Mouse (Mus musculus): ENCODE results near the gene Lrrc8c.
"Not testable (repeated sequence)": the region's sequence is repeated elsewhere in the genome, so short reads cannot be mapped to it uniquely, and the experiment has no call there.

Lrrc8c gene

DNA sequence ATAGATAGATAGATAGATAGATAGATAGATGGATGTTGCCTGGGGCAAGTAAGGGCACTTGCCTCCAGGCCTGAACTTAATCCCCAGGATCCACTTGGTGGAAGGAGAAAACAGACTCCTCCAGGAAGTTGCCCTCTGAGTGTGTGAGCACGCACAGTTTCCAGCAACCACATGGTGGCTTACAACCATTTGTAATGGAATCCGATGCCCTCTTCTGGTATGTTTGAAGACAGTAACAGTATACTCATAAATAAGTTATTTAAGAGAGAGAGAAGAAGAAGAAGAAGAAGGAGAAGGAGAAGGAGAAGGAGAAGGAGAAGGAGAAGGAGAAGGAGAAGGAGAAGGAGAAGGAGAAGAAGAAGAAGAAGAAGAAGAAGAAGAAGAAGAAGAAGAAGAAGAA is 119.1 kb downstream of the Lrrc8c start:
- DNase-seq (ENCODE audit: low read depth, low spot score), result not testable (repeated sequence)

DNA sequence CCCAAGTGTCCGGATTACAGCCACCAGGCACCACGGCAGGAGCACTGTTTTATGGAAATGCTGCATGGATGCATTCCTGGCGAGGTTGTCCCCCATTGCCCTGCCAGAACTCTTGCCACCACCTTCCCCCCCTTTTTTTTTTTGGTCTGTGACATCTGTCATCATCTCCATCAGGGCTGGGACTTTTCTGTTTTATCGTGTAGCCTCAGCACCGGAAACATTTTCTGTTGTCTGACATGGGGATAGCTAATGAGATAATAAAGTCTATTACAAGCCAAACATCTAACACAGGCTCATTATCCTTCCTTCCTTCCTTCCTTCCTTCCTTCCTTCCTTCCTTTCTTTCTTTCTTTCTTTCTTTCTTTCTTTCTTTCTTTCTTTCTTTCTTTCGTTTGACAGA is 119.7 kb downstream of the Lrrc8c start:
- DNase-seq (ENCODE audit: low read depth, low spot score), result no peak

DNA sequence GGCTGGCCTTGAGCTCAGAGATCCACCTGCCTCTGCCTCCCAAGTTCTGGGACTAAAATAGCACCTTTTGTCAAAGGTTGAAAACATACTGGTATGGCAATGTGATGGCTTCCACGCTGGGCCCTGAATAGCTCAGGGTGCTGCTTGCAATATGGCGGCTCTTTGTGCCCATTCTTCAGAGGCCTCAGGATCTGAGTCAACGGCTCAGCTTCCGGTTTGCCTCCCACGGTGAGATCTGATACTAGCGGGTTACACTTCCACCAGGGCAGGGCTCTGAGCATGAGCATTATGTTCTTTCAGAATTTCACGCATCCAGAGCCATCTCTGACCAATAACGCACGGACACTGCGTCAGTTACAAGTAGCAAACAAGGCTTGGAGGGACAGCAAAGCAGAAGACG is 120.2 kb downstream of the Lrrc8c start:
- DNase-seq (ENCODE audit: low read depth, low spot score), result no peak

DNA sequence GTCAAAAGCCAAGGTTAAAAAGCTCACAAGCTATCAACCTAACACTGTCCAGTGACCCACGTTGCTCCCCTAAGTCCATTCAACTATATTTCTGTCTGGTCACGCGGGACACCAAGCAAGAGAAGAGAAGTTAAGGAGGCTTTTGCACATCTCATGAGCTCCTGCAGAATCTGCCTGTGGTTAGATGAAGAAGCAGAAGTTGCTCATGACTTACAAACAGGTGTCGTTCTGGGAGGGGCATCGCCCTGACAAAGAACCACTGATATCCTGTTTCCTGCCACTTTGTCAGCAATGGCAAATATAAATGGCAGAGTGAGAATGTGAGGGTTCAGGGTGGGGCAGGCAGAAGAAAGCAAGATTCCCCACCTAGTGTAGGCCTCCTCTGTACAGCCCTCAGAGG is 123.3 kb downstream of the Lrrc8c start:
- DNase-seq (ENCODE audit: low read depth, low spot score), result no peak

DNA sequence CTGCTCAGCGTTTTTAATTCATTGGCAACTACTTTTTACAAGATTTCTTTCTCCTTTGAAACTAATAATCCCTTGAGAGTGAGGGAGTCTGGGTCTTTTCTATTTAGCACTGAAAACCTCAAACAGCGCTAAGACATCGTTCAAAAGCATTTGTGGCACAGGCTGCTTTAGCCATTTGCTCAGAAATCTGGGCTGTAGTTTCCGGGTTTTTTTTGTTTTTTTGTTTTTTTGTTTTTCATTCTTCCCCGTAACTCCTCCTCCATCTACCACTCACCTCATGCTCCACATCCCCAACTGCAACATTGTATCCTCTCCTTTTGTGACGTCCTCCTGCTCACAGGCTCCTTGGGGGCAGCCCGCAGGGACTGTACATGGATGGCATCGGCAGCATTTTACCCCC is 124.1 kb downstream of the Lrrc8c start:
- DNase-seq (ENCODE audit: low read depth, low spot score), result no peak

DNA sequence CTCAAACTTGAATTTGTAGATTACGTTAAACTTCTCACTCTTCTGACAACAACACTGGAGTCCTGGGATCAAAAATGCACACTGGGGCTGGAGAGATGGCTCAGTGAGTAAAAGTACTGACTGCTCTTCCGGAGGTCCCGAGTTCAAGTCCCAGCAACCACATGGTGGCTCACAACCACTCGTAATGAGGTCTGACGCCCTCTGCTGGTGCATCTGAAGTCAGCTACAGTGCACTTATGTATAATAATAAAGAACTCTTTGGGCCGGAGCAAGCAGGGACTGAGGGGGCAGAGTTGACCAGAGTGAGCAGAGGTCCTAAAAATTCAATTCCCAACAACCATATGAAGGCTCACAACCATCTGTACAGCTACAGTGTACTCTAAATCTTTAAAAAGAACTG is 125.0 kb downstream of the Lrrc8c start:
- DNase-seq (ENCODE audit: low read depth, low spot score), result no peak

DNA sequence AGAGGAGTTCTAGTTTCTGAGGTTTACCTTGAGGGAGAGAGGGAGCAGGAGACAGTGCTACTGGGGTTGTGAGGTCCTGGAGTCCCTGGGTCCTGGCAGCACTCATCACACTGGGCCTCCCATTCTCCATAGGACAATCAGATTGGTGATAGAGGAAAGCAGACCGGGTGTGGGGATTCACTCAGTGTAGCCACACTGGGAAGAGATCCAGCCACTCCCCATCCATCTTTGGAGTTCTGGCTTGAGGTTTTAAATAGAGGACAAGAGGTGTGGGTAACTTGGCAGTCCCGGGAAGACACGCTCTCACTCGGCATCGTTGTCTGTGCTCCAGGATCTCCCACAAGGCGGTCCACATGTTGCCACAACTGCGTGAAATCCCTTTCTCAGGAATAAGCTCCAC is 127.9 kb downstream of the Lrrc8c start:
- no peak for DNase-seq (ENCODE audit: low read depth, low spot score)

DNA sequence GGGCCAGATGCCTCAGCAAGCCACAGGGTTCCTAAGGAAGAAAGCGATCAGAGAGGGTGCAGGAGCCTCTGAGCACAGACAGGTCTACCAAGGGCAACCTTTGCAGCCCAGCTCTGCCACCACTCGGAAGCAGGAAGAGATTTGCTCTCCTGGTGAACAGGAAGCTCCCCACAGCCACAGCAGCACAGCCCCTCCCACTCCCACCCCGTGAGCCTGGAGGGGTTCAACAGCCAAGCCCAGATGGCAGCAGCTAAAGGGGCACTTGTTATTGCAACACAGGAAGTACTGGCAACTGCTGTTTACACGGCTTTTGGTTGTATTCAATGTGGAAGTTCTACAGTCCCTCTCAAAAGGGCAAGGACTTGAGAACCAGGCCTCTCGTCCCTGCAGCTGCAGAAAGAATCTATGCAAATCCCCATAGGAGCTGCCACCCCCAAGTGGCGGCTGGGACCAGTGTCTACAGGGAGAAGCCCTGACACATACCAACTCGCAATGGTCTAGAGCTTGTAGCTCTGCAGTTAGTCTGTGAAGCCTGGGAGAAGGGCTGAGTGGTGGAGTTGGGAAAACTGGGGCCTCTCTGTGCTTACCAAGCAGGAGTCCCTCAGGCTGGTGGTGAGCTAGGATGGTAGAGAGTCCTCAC is 129.6 kb downstream of the Lrrc8c start:
- DNase-seq (ENCODE audit: low read depth, low spot score), result no peak

DNA sequence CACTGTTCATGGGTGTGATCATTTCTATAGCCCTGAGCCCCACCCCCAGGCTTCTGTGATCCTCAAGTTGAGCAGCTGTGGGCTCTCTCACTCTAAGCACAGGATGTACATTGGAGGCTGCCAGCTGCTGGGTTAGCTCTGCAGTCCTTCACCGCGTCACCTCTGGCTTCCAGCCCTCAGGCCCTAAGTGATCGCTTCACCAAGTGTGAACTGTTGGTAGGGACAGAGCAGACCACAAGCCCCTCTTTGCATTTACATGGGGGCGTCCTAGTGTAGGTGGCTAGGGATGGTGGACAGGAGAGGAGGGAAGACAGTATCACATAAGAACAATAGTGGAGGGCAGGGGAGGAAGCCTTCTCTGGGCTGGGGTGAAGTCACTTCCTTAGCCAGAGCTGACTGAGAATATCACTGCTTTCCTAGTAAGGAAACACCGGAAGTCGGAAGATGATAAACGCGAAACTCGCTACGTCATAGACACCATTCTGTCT is 130.4 kb downstream of the Lrrc8c start:
- DNase-seq (ENCODE audit: low read depth, low spot score), result no peak

DNA sequence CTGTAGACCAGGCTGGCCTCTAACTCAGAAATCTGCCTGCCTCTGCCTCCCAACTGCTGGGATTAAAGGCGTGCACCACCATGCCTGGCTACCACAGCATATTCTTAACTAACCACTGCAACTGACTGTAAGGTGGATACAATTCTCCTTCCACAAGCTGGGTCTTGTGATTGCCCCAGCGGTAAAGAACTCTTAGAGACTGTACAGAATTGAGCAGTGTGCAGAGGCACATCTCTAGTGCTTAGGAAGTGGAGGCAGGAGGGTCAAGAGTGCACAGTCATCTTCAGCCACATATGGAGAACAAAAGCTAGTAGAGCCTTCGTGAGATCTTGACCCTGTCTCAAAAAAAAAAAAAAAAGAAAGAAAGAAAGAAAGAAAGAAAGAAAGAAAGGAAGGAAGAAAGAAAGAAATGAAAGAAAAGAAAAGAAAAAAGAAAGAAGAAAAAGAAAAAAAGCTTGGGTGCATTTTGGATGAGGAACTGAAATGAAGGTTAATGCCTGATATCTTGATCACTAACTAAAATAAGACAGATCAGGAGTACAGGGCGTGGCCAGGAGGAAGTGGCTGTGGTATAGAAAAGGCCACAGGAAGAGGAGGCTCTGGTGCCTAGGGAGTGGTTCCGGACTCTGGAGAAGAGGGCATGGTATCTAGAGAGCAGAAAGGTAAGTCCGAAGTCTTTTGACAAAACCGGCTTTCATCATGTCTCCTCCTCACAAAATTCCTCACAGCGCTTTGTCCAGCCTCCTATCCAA is 131.7 kb downstream of the Lrrc8c start:
- no peak for DNase-seq (ENCODE audit: low read depth, low spot score)

DNA sequence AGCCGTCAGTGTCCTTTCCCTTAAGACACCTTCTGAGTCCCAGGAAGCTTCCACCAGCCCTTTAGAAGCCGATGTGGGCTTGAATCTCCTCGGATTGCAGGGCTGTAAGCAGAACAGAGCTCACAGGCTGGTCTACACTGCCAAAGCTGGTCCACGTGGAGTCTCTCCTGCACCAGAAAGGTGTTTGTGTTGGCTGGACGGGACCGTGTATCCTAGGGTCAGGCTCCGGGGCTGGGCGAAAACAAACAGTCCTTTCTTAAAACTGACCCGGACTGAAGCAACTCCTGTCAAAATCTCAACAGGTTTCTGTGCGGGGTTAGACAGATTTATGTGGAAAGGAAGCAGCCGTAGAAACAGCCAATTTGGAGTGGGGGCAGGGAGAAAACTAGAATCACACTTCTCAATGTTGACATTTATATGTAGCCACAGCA is 132.4 kb downstream of the Lrrc8c start:
- no peak for DNase-seq (ENCODE audit: low read depth, low spot score)

DNA sequence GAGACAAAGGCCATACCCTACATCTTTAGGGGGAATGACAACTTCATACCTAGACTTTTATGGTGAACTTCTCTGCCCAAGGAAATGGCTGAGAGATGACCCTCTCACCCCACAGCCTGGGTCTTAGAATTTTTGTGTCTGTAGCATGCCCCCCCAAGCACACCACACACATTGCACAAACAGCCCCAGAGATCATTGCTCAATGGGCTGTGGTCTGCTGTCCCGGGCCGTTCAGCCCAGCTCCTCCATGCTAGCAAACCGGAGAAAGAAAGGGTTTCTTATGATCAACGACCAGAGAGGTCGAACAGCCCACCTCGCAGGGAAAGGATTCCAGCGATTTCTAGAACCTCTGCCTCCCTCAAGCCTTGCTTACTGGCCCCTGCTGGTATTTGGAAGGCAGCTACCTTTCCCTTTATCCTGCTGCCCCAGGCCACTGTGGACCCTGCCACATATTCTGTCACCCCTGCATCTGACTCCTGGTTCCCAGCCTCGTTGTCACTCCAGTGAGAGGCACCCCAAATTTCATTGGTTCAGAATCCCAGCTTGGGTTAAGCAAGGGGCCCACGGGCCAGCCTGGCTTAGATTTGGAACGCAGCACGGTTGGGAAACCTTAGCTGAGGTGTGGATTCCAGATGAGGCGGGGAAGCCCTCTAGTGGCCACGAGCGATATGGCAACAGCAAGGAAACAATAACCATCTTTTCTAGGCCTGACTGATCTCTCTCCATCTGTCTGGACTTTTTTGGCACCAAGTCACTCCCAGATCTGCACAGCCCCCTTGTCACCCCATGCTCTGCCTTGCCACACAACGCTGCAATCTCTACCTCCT is 135.3 kb downstream of the Lrrc8c start:
- peak; percentile 39 for DNase-seq (ENCODE audit: low read depth, low spot score)

DNA sequence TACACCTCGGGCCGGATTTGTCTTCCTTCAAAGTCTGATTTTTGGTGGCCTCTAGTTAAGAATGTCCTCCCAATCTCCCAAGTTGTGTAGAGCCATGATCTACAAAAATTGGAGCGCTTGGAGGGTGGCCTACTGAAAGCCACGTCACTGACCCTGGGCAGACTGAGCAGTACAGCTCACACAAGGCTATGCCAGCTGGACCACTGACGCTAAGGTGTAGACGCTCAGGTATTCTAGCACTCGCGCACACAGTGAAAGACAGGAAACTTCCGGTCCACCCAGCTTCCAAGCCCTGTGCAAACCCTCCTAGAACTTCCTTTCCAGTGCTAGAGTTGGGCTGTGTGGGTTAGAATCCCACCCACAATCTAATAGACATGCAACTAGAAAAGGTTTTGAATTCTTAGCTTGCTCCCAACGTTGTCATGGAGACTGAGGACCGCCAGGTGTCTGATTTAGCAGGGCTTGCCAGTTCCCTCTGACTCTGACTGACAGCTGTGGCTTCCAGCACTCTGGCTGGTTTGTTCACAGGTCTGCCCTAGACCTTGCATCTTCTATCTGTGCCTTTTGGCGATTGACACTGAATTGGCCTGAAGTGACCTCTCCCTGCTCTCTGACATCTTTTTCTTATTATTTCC is 136.0 kb downstream of the Lrrc8c start:
- peak; percentile 12 for DNase-seq (ENCODE audit: low read depth, low spot score)

DNA sequence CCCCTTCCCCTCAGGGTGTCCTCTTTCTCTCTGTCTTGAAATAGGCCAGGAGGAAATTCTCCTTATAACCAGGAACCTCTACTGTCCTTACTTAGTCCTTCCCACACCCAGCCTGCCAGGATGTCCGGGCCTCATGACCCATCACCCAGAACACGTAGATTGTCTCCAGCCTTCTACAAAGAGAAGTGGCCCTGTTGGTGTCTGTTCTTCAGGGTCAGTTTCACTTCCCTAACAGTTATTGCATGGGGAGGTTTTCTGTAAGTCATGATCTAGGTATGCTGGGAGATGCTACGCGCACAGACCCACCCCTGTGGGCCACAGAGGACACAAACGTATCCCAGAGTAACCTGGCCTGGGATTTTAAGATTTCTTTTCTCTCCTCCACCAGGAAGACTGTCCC is 142.7 kb downstream of the Lrrc8c start:
- DNase-seq (ENCODE audit: low read depth, low spot score), result no peak
